Mouse (Mus musculus) adrenal gland, postnatal 14 days (tissue): ENCODE measurements around the gene Itga9. TPM values are rescaled to one million over a fixed set of nuclear protein-coding genes. Genes with fewer than 3 reads are reported as not detected.

ENCODE experiments used
- DNase-seq: peaks from one replicate; pipeline ENCODE4 v3.0.0; 2021; ENCODE audit warnings: mixed read lengths
- total RNA-seq: library from RNA; stranded (reverse); gene quantifications from 2 replicates; pipeline ENCODE4 v1.2.3, GENCODE M21; 2021

Itga9 gene
- total RNA-seq, 1 experiment from 2014 or later: 44.2 TPM

DNA sequence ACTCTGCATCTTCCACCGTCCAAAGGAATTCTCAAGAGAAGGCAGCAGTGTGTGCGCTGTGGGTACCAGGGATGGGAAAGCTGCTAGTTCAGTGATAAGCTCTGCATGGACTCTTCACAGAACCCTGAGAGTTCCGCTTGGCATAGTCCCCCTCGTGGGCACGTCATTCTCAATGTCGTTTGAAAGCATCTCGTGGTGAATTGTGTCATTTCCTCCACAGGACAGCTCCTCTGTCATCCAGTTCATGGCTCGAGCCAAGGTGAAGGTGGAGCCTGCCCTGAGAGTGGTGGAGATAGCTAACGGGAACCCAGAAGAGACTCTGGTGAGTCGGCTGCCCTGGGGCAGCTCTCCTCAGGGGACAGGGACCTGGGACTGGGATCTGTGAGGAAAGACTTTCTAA, 270.4 kb downstream of the Itga9 start:
- peak; percentile 71 for DNase-seq

DNA sequence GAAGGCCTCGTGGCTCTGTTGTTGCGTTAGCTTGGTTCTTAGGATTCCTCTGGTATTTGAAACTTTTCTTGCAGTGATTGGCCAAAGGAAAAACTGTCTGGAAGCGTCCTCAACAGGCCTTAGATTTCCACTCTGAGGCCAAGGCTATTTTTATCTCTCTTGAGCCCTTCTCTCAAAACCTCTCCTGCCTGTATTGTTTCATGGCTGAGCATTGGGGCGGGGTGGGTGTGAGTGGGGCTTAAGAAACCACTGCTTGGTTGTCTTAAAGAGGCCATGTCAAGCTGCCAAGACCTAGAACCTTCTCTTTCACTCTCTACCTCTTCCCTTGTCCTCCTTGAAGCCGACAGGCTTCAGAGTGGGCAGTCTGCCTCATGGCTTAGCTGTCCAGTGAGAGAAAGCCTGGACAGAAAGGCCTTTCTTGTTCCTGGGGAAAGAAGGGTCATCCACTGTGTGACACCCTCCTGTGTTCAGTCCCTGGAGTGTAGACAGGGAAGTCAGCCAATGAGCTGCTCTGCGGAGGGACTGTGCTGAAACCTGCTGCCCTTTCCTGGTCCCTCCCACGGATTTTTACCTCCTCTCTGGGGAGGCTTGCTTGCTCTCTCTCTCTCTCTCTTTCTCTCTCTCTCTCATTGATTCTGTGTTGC, 271.0 kb downstream of the Itga9 start:
- DNase-seq: peak; percentile 62

GRCm38 (mm10) chr9:118878596-118878995, 272.1 kb downstream of the Itga9 start:
- DNase-seq: no peak

DNA sequence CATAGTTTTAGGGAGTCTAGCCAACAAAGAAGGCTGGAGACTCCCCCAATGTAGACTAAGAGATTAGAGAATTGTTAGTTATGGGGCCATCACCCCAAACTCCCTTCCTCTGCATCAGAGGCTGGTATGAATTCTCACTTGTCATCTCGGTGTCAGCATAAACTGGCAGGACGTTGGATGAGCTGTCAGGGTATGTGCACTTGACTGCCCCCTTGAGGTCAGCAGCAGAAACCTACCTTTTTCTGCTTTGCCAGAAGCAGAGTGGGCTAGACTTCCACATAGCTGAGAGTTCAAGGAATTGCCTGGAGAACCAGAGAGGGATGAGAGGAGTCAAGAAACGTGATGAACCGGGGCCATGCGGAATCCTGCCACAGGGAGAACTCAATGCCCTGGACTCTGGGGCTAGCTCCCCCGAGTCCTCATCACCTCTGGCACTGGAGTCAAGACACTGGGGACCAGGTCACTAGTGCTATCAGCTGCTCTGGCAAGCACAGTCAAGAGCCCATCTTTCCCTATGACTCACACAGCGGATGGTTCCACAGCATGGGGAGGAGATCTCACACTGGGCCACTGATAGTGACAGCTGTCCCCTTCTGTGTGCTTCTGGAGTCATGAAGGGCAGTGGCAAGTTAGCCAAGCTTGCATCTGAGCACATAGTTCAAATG, 274.9 kb downstream of the Itga9 start:
- peak; percentile 57 for DNase-seq

DNA sequence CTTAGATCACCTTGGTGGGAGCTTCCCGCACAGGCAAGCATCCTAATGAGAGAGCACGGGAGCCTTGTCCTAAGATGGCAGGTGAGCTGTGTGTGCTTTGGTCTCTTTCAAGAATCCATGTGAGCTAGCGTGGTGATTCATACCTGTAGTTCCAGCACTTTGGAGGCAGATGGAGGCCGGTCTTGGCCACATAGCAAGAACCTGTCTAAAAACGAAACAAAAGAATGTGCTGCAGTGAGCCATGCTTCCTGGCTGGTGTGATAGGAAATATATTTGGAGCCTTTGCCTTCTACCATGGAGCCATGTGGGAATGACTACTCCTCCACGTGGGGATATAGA, 275.4 kb downstream of the Itga9 start:
- DNase-seq: no peak

DNA sequence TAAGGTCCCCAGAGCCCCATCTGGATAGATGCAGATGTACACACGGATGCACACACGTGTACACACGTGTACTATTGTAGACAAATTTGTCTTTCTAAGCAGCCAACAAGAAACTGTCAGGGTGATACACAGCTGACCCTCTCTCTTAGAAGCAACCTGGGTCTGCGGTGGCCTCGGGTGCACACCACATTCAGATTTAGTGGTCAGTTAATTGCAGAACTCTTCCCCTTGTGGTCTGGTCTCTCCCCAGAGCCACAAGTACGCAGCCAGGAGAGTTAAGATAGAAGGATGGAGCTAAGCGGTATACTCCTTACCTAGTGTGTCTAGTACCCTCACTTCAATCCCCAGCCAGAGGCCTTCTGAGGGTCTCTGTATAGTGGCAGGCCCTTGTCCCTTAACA, 276.7 kb downstream of the Itga9 start:
- no peak for DNase-seq

DNA sequence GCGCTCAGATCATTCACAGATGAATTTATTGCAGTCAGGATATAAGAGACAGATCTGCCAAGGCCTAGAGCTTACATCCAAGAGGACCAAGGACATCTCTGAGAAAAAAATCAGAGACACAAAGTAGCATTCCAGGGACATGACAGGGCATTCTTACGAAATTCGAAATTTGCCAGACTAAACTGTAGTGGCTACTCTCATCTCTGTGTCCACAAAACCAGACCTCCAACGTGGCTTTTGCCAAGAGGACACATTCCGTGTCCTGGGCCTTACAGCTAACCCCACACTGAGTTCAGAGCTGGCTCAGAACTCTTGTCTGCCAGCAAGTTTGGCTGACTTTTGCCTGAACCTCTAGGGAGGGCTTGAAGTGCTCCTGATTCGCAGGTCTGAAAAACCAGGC, 279.3 kb downstream of the Itga9 start:
- DNase-seq: peak; percentile 73

DNA sequence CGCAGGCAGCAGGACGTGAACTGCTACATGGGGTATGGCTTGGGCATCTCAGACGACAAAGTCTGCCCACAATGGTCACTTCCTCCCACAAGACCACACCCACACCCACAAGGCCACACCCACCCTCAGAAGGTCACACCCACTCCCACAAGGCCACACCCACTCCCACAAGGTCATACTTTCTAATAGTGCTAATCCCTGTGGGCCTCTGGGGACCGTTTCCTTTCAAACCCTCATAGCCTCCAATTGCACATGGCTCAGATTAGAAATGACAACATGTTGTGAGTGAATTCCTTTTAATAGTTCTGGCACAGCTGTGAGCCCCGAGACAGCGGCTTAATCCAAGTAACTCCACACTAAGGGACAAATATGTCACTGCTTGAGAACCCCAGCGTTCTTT, 280.7 kb downstream of the Itga9 start:
- peak; percentile 45 for DNase-seq

DNA sequence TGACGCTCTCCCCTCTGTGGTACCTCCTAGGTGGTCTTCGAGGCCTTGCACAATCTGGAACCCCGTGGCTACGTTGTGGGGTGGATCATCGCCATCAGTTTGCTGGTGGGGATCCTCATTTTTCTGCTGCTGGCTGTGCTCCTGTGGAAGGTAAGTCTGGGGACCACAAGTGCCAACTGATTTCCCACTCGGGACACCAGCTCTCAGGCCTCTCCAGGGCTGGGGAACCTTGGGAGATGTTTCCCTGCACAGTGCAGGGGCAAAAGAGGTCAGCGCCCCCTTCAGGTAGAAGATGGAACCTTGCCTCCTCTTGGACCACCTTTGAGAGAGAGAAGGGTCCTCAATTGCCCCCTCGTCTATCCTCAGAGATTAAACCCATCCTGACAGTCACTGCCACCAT, 281.2 kb downstream of the Itga9 start:
- no peak for DNase-seq

GRCm38 (mm10) chr9:118890149-118890548, 283.7 kb downstream of the Itga9 start:
- no peak for DNase-seq

- no peak for DNase-seq
Measured at GRCm38 (mm10) chr9:118890645-118891044, 284.2 kb downstream of the Itga9 start.

DNA sequence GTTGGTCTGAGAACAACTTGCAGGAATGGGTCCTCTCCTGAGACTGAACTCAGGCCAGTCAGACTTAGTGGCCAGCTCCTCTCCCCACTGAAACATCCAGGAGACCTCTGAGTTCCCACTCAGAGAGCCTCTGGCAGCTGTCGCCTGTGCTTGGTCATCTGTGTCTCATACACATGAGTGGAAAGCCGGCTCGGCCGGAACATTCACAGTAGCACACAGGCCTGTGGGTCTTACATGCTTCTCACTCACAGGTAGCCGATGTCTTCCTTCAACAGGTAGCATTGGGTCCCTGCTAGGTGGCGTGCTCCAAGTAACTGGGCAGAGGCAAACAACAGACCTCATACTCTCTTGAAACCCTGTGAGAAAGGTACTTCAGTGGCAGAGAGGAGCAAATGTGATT, 284.6 kb downstream of the Itga9 start:
- no peak for DNase-seq

DNA sequence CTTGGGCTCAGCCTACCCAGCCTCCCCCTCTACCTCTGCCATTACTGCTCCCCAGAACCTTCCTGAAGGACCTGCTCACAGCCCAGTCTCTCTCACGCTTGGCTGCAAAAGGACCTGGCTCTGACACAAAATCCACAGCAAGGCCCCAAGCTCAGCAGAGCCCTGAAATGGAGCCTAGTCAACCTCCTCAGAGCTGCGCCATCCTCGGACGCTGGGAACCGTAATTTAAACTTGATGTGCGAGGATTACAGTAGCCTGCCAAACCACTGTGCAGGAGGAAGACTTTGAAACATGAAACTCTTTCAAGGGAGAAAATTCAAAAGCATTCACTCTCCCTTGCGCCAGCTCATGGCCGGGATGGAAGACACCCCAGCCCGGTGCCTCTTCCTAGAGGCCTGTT, 285.1 kb downstream of the Itga9 start:
- no peak for DNase-seq

DNA sequence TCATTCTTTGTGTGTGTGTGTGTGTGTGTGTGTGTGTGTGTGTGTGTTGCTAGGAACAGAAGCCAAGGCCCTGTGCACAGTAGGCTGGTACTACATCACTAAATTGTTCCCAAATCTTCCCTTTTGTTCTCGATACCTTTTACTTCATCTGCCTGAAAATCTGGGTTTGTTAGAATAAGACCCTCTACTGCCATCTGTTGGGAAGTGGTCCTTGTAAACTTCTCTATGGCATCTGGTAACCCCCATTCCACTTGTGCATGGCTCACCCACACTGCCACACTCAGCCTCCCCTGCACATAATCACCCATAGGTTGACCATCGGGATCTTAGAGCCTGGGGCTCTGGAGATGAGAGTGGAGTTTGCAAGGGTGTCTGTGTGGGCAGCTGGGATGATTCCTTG, 288.6 kb downstream of the Itga9 start:
- no peak for DNase-seq

GRCm38 (mm10) chr9:118900677-118901076, 294.2 kb downstream of the Itga9 start:
- no peak for DNase-seq

DNA sequence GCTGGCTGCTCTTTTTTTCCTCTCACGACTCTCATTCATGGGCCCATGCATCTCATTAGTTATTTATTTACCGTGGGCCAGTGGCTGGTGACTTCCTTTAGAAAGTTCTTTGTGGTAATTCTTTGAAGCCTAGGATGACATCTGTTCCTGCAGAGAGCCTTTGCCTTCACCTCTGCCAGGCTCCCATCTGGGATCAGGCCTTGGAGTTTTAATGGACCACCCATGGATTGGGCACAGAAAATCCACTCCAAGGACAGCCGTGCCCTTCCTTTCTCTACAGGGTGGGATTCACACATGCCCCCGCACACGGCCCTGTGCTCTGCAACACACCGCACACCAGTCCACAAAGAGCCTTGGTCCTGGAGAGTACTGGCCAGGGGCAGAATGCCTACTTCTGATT, 295.4 kb downstream of the Itga9 start:
- DNase-seq: no peak

GRCm38 (mm10) chr9:118907934-118908620, 301.6 kb downstream of the Itga9 start:
- DNase-seq: peak; percentile 89

DNA sequence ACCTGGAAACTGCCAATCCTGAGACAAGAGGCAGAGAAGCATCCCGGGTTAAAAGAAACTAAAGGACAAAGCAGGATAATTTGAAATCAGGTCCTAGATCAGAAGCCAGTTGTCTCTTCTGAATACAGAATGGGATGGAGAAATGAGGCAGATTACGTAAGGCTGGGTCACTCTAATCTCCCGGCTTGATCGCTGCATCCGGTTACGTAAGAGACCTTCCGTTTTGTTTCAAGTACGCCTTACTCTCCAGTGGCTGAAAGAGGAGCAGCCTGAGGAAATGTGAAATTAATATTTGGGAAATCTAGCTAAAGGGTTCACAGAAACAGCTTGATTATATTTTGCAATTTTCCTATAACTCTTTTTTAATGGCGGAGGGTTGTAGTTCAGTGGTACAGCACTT, 306.6 kb downstream of the Itga9 start:
- peak; percentile 42 for DNase-seq

GRCm38 (mm10) chr9:118913613-118914012, 307.1 kb downstream of the Itga9 start:
- DNase-seq: no peak

- no peak for DNase-seq
Measured at GRCm38 (mm10) chr9:118914589-118914988, 308.1 kb downstream of the Itga9 start.

DNA sequence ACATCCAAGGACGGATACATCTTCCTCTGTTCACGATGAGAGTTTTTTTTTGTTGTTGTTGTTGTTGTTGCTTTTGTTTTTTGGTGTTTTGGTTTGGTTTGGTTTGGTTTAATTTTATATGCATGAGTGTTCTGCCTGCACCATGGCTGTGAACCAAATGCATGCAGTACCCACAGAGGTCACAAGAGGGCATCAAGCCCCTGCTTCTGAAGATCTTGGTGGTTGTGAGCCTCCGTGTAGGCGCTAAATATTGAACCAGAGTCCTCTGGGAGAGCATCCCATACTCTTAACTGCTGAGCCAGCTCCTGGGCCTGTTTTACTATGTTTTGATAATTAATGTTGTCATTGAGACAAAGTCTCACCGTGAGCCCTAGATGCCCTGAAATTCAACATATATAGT, 308.8 kb downstream of the Itga9 start:
- peak; percentile 45 for DNase-seq

DNA sequence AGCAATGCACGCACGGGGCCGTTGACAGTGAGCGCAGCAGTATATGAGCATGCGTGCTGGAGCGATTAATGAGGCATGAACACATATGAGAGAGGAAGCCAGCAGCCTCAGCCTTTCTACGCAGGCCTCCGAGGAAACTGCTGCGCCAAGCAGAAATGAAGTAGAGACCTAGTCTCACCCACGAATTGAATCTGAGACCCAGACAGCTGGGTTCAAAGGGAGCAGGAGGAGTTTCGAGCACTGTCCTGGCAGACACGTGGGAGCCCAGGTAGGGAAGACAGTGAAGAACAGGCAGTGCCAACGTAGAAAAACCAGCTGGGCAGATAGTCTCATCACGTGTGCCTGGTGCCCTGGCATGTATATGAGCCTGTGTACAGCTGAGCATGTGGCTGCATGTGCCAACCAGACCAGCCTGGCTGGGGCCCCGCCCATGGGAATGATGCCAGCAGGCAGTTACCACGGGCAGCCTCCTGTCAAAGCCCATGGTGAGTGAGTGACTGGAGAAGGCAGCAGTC, 313.2 kb downstream of the Itga9 start:
- DNase-seq: peak; percentile 60

GRCm38 (mm10) chr9:118920798-118921515, 314.5 kb downstream of the Itga9 start:
- DNase-seq: peak; percentile 90
